Mouse (Mus musculus) ES-Bruce4 (cell line): ENCODE data around the gene Gm4307. TPM values are rescaled to one million over a fixed set of nuclear protein-coding genes. Genes with fewer than 3 reads are reported as not detected.

Experiments used
- polyA plus RNA-seq: library from polyadenylated mRNA; stranded (reverse); fragments of >200 nt; gene quantifications from 2 replicates; pipeline ENCODE4 v1.2.4, GENCODE M21; 2011; ENCODE audit warnings: low read depth; ENCODE audit not compliant: missing spikeins, insufficient read depth, insufficient read length

Gm4307 gene
- polyA plus RNA-seq, 1 experiment: not detected

Other genes with a start within 250 kb of the Gm4307 start
- not detected in 2 replicates for gene Gm4301, start 25.7 kb upstream of the Gm4307 start, polyA plus RNA-seq
- gene Gm4302, start 20.5 kb upstream of the Gm4307 start, polyA plus RNA-seq: not detected in 2 replicates
- gene Gm4303, start 15.4 kb upstream of the Gm4307 start, polyA plus RNA-seq: not detected in 2 replicates
- not detected in 2 replicates for gene Gm4305, start 10.2 kb upstream of the Gm4307 start, polyA plus RNA-seq
- gene Gm4312, start 21.2 kb downstream of the Gm4307 start, polyA plus RNA-seq: not detected in 2 replicates
- 42.7 and 44.4 TPM in 2 replicates for gene Tmtc3, start 126.0 kb downstream of the Gm4307 start, polyA plus RNA-seq
- 25.1 and 28.7 TPM in 2 replicates for gene Cep290, start 126.2 kb downstream of the Gm4307 start, polyA plus RNA-seq
- gene 4930430F08Rik, start 229.1 kb downstream of the Gm4307 start, polyA plus RNA-seq: 28.0 and 28.8 TPM in 2 replicates
- gene 1700017N19Rik, start 229.1 kb downstream of the Gm4307 start, polyA plus RNA-seq: not detected in 2 replicates